Mouse (Mus musculus) neural tube, embryonic 11.5 days (tissue): ENCODE data around the gene Cog7. TPM values are rescaled to one million over a fixed set of nuclear protein-coding genes. Genes with fewer than 3 reads are reported as not detected.

ENCODE experiments used
- ATAC-seq: fragments of 200-750 bp; cut with Nextera tagmentation; 2 replicates; pipeline ENCODE4 v1.8.0; 2017; ENCODE audit warnings: moderate number of reproducible peaks, mild to moderate bottlenecking, moderate TSS enrichment, moderate library complexity; ENCODE audit not compliant: insufficient read depth, low FRiP score, low TSS enrichment
- DNase-seq: peaks from one replicate; pipeline ENCODE4 v3.0.0-alpha.2; 2015; ENCODE audit warnings: low spot score
- H3K27ac ChIP-seq: fragments of 300-500 bp; sonication (generic); 2 replicates; pipeline ENCODE4 v1.5.1; 2014; ENCODE audit warnings: low read depth, mild to moderate bottlenecking, low read length
- H3K27me3 ChIP-seq: fragments of 300-500 bp; sonication (generic); 2 replicates; pipeline ENCODE4 v1.6.1; 2014; ENCODE audit warnings: mild to moderate bottlenecking, low read length, mixed read lengths; ENCODE audit not compliant: control insufficient read depth, insufficient read depth
- H3K36me3 ChIP-seq: fragments of 300-500 bp; sonication (generic); 2 replicates; pipeline ENCODE4 v1.6.1; 2014; ENCODE audit warnings: mild to moderate bottlenecking, low read length, moderate library complexity, mixed read lengths; ENCODE audit not compliant: control insufficient read depth, insufficient read depth
- H3K4me1 ChIP-seq: fragments of 300-500 bp; sonication (generic); 2 replicates; pipeline ENCODE4 v1.6.1; 2014; ENCODE audit warnings: low read length, mixed read lengths; ENCODE audit not compliant: control insufficient read depth, insufficient read depth
- H3K4me2 ChIP-seq: fragments of 300-500 bp; sonication (generic); 2 replicates; pipeline ENCODE4 v1.6.1; 2014; ENCODE audit warnings: low read depth, mild to moderate bottlenecking, moderate library complexity
- H3K4me3 ChIP-seq: fragments of 300-500 bp; sonication (generic); 2 replicates; pipeline ENCODE4 v1.5.1; 2014; ENCODE audit warnings: low read depth, low read length
- H3K9ac ChIP-seq: fragments of 300-500 bp; sonication (generic); 2 replicates; pipeline ENCODE4 v1.6.1; 2014; ENCODE audit warnings: mild to moderate bottlenecking, low read length
- H3K9me3 ChIP-seq: fragments of 300-500 bp; sonication (generic); 2 replicates; pipeline ENCODE4 v1.6.1; 2016; ENCODE audit warnings: low read length; ENCODE audit not compliant: control insufficient read depth
- WGBS: fragments of 180-500 bp; shearing (Covaris S2); extraction: QIAGEN DNeasy Blood & Tissue Kit; methylation state at CpG from one replicate; pipeline ENCODE4 v1.1.7; 2014; 5-methylcytosine and 5-hydroxymethylcytosine counted together
- polyA plus RNA-seq: library from polyadenylated mRNA; unstranded; fragments of >200 nt; fragmentation: Nextera tagmentation; extraction: Ambion mirVana; gene quantifications from 2 replicates; pipeline ENCODE4 v1.2.1, GENCODE M21; 2014

Cog7 gene
- polyA plus RNA-seq, 1 experiment from 2014 or later: 18.9 TPM

DNA sequence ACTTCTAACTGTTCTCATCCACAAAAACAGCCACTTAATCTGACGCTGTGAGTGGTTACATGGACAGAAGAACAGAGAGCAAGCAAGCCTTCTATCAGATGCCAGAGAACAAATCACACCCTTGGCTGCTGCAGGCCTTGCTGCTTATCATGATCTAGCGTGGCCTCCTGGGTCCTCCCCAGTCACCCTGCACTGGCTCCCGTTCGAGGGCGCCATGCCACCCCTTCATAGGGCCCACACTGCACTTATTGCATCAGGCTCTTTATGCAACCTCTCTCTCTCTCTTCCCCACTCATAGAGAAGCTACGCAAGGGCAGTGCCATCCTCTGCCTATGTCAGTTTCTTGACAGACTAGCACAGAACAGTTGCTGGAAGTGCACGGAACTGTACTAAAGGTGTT is 15.3 kb downstream of the Cog7 start:
- Histone ChIP-seq H3K4me3 (no peak overlapping the region), H3K27me3 (no peaks in the 10 kb centered on the region), H3K4me2 (no peak overlapping the region), H3K36me3 (no peaks in the 10 kb centered on the region; the same call in 1 of the 2 replicates), H3K27ac (no peak overlapping the region), H3K9me3 (no peaks in the 10 kb centered on the region), H3K4me1 (no peaks in the 10 kb centered on the region), H3K9ac (no peak overlapping the region)
- WGBS: 92% methylated on average over 7 of the region's 7 CpGs
- ATAC-seq: no peak
- DNase-seq: no peak

DNA sequence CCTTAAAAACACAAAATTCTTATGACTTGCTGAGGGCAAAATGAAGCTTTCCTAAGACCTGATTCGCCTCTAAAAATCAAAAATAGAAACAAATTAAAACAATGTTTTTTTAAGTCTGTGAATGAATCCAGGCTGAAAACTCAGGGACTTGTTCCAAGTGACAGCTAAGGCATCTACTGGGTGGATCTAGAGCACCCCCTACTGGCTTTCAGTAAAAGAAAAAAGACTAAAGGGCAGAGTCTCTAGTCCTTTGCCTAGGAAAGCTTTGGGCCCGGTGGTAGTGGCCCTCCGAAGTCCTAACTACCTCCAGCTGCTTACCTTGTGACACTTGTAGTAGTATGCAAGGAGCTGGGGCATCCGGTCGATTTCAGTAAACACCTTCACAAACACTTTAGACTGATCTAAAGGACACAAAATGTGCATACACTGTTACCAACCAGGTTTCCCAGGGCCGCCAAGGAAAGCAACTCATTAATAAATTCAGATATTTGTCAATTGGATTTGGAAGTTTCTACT is 17.6 kb downstream of the Cog7 start:
- DNase-seq (peak; percentile 46), ATAC-seq (no peak)
- Histone ChIP-seq H3K36me3 (no peaks in the 10 kb centered on the region), H3K4me3 (no peak overlapping the region), H3K9me3 (no peaks in the 10 kb centered on the region), H3K27me3 (no peaks in the 10 kb centered on the region), H3K9ac (no peak overlapping the region), H3K4me1 (no peaks in the 10 kb centered on the region), H3K27ac (no peak overlapping the region), H3K4me2 (no peak overlapping the region)
- 71% methylated on average over 6 of the region's 6 CpGs for WGBS

DNA sequence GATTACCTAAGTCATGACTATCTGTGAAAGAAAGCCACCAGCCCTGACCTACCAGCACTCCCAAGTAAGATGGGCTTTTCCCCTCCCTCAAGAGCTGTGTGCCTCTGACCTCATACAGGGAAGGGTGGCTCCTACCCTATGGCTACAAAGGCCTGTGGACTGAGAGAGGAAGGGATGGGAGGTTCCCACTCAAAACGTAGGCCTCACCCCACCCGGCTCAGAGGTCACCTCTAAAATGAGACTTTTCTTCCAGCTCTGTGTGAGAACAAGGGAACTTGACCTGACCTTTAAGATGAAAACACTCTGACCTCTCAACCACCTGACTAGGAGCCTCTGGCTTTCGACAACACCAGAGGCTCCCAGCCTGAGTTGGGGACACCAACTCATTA is 18.9 kb downstream of the Cog7 start:
- H3K4me1 ChIP-seq: no peaks in the 10 kb centered on the region
- H3K9me3 ChIP-seq: no peaks in the 10 kb centered on the region
- no peak for DNase-seq
- H3K4me3 ChIP-seq: no peak overlapping the region
- WGBS: 81% methylated on average over 3 of the region's 3 CpGs
- no peak for ATAC-seq
- H3K36me3 ChIP-seq: no peaks in the 10 kb centered on the region
- H3K27ac ChIP-seq: no peak overlapping the region
- no peaks in the 10 kb centered on the region for H3K27me3 ChIP-seq
- H3K4me2 ChIP-seq: no peak overlapping the region
- H3K9ac ChIP-seq: no peak overlapping the region

DNA sequence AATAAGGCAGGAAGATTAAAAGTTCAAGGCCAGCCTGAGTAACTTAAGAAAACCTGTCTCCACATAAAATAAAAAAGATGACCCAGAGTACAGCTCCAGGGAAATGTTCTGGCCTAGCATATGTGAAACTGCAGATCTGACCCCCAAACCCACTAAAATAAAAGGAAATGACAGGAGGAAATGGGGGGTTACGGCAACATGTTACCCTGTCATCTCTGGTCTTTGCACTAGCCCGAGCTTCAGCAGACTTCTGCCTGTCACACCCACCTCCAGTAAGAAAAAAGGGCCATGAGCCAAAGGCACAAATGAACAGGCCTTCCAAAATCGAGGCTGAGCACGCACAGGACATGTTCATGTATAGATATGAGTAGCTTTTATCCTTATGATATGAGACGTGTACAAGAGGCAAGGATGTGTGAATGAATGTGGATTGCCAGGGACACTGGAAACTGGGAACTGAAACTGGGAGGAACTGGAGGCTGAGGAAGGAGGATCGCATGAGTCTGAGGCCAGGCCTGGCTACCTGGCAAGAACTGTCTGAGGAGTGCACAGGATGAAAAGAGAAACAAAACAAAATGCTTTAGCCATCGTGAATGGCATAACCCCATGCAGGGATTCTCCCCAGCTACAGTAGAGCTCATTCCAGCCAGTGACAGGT is 19.5 kb downstream of the Cog7 start:
- no peak overlapping the region for H3K4me3 ChIP-seq
- ATAC-seq (no peak), DNase-seq (no peak)
- WGBS: 85% methylated on average over 7 of the region's 7 CpGs
- H3K4me1 ChIP-seq: no peaks in the 10 kb centered on the region
- no peak overlapping the region for H3K27ac ChIP-seq
- H3K9ac ChIP-seq: no peak overlapping the region
- H3K36me3 ChIP-seq: no peaks in the 10 kb centered on the region
- H3K4me2 ChIP-seq: no peak overlapping the region
- no peaks in the 10 kb centered on the region for H3K9me3 ChIP-seq
- H3K27me3 ChIP-seq: no peaks in the 10 kb centered on the region

DNA sequence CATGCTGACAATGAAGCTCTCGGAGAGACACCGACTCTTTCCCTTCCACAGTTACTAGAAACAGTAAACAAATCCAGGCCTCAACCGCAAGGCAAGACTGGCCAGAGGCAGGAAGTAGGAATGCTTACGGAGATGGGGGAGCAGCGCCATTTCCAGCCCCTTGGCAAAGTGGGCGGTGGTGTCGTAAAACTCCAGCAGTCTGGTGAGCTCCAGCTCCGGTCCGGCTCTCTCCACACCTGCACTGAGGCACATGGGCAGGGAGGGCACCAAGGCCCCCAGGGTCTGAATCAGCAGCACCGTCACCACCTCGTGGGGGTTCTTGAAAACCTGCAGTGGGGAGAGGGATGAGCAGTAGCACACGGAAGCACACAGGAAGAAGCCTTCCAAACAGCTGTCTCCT is 25.7 kb downstream of the Cog7 start:
- H3K9ac ChIP-seq: no peak overlapping the region
- no peaks in the 10 kb centered on the region for H3K9me3 ChIP-seq
- no peaks in the 10 kb centered on the region for H3K27me3 ChIP-seq
- H3K27ac ChIP-seq: no peak overlapping the region
- 58% methylated on average over 12 of the region's 12 CpGs for WGBS
- no peaks in the 10 kb centered on the region for H3K4me1 ChIP-seq
- no peak for DNase-seq
- H3K36me3 ChIP-seq: no peaks in the 10 kb centered on the region
- H3K4me3 ChIP-seq: no peak overlapping the region
- ATAC-seq: no peak
- no peak overlapping the region for H3K4me2 ChIP-seq

DNA sequence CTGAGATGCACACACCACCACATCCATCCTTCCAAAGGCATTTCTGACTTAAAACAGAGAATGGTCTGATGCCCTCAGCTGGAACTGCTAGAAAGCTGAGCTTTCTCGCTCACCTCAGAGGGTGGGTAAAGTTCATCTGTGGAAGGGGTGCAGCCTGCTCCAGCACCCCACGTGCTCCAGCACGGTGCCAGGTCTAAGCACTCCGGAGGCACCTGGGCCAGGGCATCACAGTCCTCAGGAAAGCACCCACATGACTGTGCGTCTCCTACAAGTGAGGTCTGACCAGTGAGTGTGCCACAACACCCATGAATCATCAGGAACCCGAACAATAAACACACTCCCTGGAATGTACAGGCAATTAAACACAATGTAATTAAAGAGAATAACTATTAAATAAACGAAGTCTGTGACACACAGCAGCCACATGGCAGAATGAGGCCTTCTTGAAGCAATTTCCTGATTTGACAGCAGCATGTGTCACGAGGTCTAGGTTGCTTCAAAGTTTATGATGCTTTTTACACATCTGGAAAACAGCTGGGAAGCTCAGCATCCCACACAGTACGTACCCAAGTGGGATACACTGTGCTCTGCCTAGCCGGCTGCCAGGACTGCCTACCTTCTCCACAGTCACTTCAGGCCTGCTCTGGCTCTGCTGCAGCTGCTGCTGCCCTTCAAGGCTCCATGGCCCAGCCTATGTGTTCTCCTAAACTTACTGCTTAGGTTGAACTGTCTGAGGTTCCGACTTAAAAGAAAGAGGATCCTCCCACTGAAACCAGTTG is 26.4 kb downstream of the Cog7 start:
- Histone ChIP-seq H3K27me3 (no peaks in the 10 kb centered on the region), H3K4me1 (no peaks in the 10 kb centered on the region), H3K27ac (no peak overlapping the region), H3K9ac (no peak overlapping the region), H3K36me3 (no peaks in the 10 kb centered on the region), H3K4me3 (no peak overlapping the region), H3K4me2 (no peak overlapping the region), H3K9me3 (no peaks in the 10 kb centered on the region)
- 74% methylated on average over 11 of the region's 11 CpGs for WGBS
- ATAC-seq (no peak), DNase-seq (no peak)

DNA sequence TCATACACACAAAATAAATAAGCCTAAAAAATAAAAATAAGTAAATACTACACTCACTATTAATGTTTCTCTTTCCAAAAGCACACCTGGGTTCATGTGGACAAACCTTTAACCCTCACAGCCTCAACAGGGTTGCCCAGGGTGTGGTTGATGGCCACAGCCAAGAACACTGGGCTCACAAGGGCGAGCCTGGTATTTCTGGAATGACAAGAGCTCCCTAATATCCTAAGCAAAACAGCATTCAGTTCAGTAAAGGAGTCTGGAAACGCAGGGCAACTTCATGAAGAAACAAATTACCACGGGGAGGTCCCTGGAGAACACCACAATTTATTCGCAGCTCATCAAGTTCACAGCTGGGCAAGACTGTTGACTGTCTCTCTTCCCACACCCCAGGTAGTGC is 34.0 kb downstream of the Cog7 start:
- ATAC-seq (no peak), DNase-seq (no peak)
- H3K9me3 ChIP-seq: no peaks in the 10 kb centered on the region
- H3K27me3 ChIP-seq: no peaks in the 10 kb centered on the region
- H3K36me3 ChIP-seq: no peaks in the 10 kb centered on the region
- H3K4me3 ChIP-seq: no peak overlapping the region
- H3K4me2 ChIP-seq: no peak overlapping the region
- 78% methylated on average over 4 of the region's 4 CpGs for whole genome bisulfite sequencing
- H3K4me1 ChIP-seq: no peaks in the 10 kb centered on the region
- no peak overlapping the region for H3K9ac ChIP-seq
- H3K27ac ChIP-seq: no peak overlapping the region

DNA sequence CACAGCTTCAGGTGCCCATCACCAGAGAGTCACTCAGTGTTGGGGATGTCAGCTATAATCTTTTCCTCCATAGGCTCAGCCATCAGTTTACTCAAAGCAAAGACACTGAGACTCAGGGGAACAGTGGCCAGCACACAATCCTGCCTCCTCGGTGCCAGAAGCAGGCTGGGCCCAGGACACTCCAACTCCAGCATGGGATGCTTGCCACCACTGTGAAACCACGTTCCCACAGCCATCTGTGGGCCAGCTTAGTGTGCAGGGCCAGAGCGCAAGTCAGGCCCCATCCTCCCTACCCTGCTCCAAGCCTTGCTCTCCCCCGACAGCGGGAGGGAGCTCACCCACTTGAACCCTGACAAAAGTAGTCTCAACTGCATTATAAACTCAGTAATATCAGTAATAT is 35.3 kb downstream of the Cog7 start:
- WGBS: 82% methylated on average over 5 of the region's 5 CpGs
- ATAC-seq: no peak
- H3K36me3 ChIP-seq: no peaks in the 10 kb centered on the region
- no peaks in the 10 kb centered on the region for H3K9me3 ChIP-seq
- no peaks in the 10 kb centered on the region for H3K27me3 ChIP-seq
- H3K4me3 ChIP-seq: no peak overlapping the region
- no peak overlapping the region for H3K27ac ChIP-seq
- H3K9ac ChIP-seq: no peak overlapping the region
- no peaks in the 10 kb centered on the region for H3K4me1 ChIP-seq
- DNase-seq: no peak
- no peak overlapping the region for H3K4me2 ChIP-seq

DNA sequence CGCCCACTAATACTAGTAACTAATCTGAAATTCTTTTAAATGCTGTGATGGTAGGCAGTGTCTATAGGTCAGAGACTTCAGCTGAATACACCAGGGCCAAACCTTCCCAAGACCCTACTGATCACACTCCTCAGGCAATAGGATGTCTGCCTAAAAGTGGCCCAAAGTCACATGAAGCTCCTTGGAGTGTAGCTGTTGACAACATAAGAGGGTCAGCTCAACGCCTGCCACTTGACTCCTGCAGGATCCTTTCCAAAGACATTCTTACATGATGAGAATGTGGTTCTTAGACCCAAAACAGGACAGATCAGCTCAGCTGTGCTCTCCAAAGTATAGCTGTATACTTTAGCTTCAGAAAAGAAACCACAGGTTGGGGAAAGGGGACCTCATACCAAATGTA is 39.1 kb downstream of the Cog7 start:
- no peak for DNase-seq
- H3K27ac ChIP-seq: no peak overlapping the region
- H3K4me2 ChIP-seq: no peak overlapping the region
- no peak overlapping the region for H3K9ac ChIP-seq
- H3K36me3 ChIP-seq: no peaks in the 10 kb centered on the region
- no peak for ATAC-seq
- H3K27me3 ChIP-seq: no peaks in the 10 kb centered on the region
- H3K4me1 ChIP-seq: no peaks in the 10 kb centered on the region
- 91% methylated on average over 2 of the region's 2 CpGs for WGBS
- H3K9me3 ChIP-seq: no peaks in the 10 kb centered on the region
- no peak overlapping the region for H3K4me3 ChIP-seq
